Mouse (Mus musculus): ENCODE measurements at regions not wholly inside any gene's neighbourhood (a gene's known extent, or its start where the extent isn't known, plus 50 kb on each side); places are given as distances from the start of the nearest gene placed in this dataset.

DNA sequence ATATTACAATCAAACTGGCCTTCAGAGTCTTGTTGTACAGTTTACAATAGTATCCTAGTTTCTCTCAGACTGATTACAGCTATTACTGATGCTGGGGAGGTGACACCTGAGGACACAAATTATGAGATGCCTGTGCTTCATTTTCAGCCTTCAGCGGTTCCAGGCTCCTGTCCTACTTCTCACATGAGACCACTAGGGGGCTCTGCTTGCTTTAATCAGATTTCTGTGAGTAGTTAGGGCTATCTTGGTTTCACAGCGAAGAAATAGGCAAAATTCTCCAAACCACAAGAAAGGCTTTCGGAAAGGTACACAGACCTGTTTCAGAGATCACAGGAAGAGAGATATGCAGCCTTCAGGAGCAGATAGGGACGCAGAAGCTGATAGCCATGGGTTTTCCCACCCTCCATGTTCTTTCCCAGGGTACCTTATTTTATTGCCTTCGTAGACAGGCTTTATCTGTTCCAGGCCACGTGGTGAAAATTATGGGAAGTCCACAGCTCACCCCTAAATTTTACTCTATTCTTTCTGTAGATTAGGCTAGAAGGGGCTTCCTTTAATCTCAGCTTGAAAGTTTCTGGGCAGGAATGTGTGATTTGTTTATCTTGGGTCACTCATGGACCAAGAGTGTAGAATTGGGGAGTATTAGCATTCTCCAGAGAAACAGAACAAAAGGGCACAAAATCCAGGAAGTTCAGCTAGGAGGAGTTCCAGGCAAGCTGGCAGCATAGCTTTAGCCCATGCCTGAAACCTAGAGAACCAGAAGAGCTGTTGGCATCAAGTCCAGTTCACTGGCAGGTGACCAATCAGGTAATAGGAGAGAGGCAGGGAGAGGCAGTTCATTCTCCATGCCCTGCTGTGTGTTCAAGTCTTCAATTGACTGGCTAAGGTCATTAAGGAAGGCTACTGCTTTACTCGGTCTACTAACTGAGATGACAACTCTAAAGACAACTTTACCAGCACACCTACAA lies 141.9 kb upstream of the Ghitm start:
- DNase-seq (ENCODE audit: low spot score), result peak; percentile 69
- H3K4me1 ChIP-seq (ENCODE audit: control insufficient read depth, insufficient read depth, low read length), result no peaks in the 10 kb centered on the region
- ATAC-seq, result peak; percentile 66
- 64% methylated on average over 7 of the region's 7 CpGs for WGBS
- H3K36me3 ChIP-seq (ENCODE audit: control insufficient read depth, insufficient read depth, low read length), result no peaks in the 10 kb centered on the region
- H3K4me3 ChIP-seq (ENCODE audit: low read depth, low read length), result no peak overlapping the region
- no peak overlapping the region for H3K4me2 ChIP-seq (ENCODE audit: low read length)
- no peaks in the 10 kb centered on the region for H3K27me3 ChIP-seq (replicated peaks; ENCODE audit: control insufficient read depth, insufficient read depth, low read length)
- H3K9ac ChIP-seq (ENCODE audit: low read length), result no peak overlapping the region
- no peak overlapping the region for H3K27ac ChIP-seq (ENCODE audit: low read depth, low read length)
- H3K9me3 ChIP-seq (replicated peaks; ENCODE audit: control insufficient read depth, low read length), result no peaks in the 10 kb centered on the region

DNA sequence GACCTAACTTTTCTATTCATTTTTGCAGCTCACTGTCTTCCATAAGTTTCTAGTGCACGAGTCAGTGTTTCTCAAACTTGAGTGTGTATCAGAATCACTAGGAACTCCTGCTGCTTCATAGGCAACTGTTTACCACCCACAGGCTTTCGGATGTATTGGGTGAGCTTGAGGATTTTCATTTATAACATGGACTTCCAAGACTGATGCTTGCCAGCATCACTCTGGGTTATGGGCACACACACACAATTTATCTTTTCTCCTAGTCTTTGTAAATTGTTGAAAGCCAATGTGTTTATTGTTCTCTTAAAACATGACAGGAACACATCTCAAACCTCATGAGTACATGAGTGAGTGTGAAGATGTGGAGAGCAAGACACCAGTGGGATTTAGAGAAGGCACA lies 137.0 kb upstream of the Ghitm start:
- H3K4me1 ChIP-seq (ENCODE audit: control insufficient read depth, insufficient read depth, low read length), result 0 out of 2 replicates have a peak, but pooled peaks cover 5% of the 10 kb centered on the region
- H3K27me3 ChIP-seq (replicated peaks; ENCODE audit: control insufficient read depth, insufficient read depth, low read length), result no peaks in the 10 kb centered on the region
- no peak overlapping the region for H3K4me2 ChIP-seq (ENCODE audit: low read length)
- no peaks in the 10 kb centered on the region for H3K9me3 ChIP-seq (replicated peaks; ENCODE audit: control insufficient read depth, low read length)
- no peak overlapping the region for H3K4me3 ChIP-seq (ENCODE audit: low read depth, low read length)
- ATAC-seq (no peak), DNase-seq (ENCODE audit: low spot score) (no peak)
- WGBS, result 70% methylated on average over 2 of the region's 2 CpGs
- no peak overlapping the region for H3K9ac ChIP-seq (ENCODE audit: low read length)
- H3K27ac ChIP-seq (ENCODE audit: low read depth, low read length), result no peak overlapping the region
- no peaks in the 10 kb centered on the region for H3K36me3 ChIP-seq (ENCODE audit: control insufficient read depth, insufficient read depth, low read length)

DNA sequence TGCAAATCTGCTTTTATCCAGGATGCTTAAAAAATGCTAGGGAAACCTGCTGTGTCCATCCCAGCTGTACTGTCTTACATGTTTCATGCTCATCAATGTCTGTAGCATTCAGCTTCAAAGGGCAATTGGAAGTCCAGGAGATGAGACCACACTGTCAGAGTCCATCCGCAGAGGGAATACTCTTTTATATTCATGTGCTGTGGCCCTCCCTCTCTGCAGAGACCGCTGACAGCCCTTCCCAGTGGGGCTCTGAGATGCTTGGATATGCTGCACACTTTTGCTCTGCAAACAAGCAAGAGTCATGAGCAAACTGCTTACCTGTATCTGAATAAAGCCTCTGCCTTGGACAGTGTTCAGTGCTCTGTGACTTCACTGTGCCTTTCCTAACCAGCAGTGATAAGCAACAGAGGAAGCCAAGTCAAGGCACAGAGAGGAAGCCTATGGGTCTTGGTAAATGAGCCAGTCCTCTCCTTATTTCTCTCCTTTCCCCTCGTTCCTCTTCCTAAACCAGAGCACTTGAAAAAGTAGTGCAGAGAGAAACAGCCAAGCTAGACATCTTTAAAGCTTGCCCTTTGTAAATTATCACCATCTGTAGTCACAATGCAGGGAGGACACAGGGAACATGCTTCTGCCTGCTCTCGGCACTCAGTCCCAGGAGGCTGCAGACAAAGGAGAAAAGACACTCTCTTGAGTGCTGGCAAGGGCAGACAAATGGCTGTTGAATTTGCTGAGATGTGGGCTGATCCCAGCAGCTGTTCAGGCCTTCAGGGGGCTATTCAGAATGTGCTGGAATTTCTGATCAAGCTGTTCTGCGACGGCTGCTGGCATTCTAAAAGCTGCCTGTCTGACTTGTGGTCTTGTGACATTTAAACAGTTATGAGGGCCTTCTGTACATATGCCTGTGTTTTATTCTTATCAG lies 136.2 kb upstream of the Ghitm start:
- no peak overlapping the region for H3K4me3 ChIP-seq (ENCODE audit: low read depth, low read length)
- no peaks in the 10 kb centered on the region for H3K9me3 ChIP-seq (replicated peaks; ENCODE audit: control insufficient read depth, low read length)
- H3K4me1 ChIP-seq (ENCODE audit: control insufficient read depth, insufficient read depth, low read length), result 0 out of 2 replicates have a peak, but pooled peaks cover 5% of the 10 kb centered on the region
- H3K27me3 ChIP-seq (replicated peaks; ENCODE audit: control insufficient read depth, insufficient read depth, low read length), result no peaks in the 10 kb centered on the region
- no peak overlapping the region for H3K4me2 ChIP-seq (ENCODE audit: low read length)
- H3K9ac ChIP-seq (ENCODE audit: low read length), result no peak overlapping the region
- H3K27ac ChIP-seq (ENCODE audit: low read depth, low read length), result no peak overlapping the region
- ATAC-seq (peak; percentile 69; the same call in 1 of the 2 replicates), DNase-seq (ENCODE audit: low spot score) (peak; percentile 49)
- 22% methylated on average over 6 of the region's 6 CpGs for WGBS
- H3K36me3 ChIP-seq (ENCODE audit: control insufficient read depth, insufficient read depth, low read length), result no peaks in the 10 kb centered on the region

DNA sequence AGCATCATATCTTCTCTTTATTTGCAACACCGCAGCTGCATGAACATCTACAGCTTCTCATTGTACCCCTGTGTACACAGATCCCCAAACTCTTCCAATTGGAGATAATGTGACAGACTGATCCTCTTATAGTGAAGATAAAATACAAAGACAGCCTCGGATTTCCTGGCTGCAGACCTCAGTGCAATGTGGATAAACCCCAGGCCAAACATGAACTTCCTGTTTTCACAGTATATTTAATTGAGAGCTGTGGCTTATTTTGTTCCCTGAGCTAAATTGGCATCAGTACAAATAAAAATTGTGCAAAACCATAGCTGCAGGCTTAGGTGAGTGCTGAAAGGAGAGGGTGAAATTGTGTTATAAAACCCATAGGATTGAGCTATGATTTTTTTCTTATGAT lies 134.8 kb upstream of the Ghitm start:
- H3K4me3 ChIP-seq (ENCODE audit: low read depth, low read length), result no peak overlapping the region
- H3K4me1 ChIP-seq (ENCODE audit: control insufficient read depth, insufficient read depth, low read length), result 0 out of 2 replicates have a peak, but pooled peaks cover 5% of the 10 kb centered on the region
- no peaks in the 10 kb centered on the region for H3K9me3 ChIP-seq (replicated peaks; ENCODE audit: control insufficient read depth, low read length)
- H3K36me3 ChIP-seq (ENCODE audit: control insufficient read depth, insufficient read depth, low read length), result no peaks in the 10 kb centered on the region
- no peak overlapping the region for H3K4me2 ChIP-seq (ENCODE audit: low read length)
- WGBS, result 61% methylated on average over 2 of the region's 2 CpGs
- DNase-seq (ENCODE audit: low spot score) (no peak), ATAC-seq (no peak)
- no peak overlapping the region for H3K9ac ChIP-seq (ENCODE audit: low read length)
- no peak overlapping the region for H3K27ac ChIP-seq (ENCODE audit: low read depth, low read length)
- H3K27me3 ChIP-seq (replicated peaks; ENCODE audit: control insufficient read depth, insufficient read depth, low read length), result no peaks in the 10 kb centered on the region

GRCm38 (mm10) chr14:37238632-37239032 lies 103.6 kb upstream of the Ghitm start:
- peak; percentile 92 for DNase-seq (ENCODE audit: low spot score)
- Histone ChIP-seq H3K27ac (ENCODE audit: low read depth, low read length) (no peak overlapping the region), H3K27me3 (replicated peaks; ENCODE audit: control insufficient read depth, insufficient read depth, low read length) (no peaks in the 10 kb centered on the region), H3K9me3 (replicated peaks; ENCODE audit: control insufficient read depth, low read length) (no peaks in the 10 kb centered on the region), H3K4me3 (ENCODE audit: low read depth, low read length) (no peak overlapping the region), H3K9ac (ENCODE audit: low read length) (no peak overlapping the region), H3K36me3 (ENCODE audit: control insufficient read depth, insufficient read depth, low read length) (no peaks in the 10 kb centered on the region), H3K4me1 (ENCODE audit: control insufficient read depth, insufficient read depth, low read length) (no peaks in the 10 kb centered on the region), H3K4me2 (ENCODE audit: low read length) (no peak overlapping the region)
- WGBS, result 31% methylated on average over 4 of the region's 4 CpGs
- peak; percentile 97 for ATAC-seq

GRCm38 (mm10) chr14:37237191-37237590 lies 102.1 kb upstream of the Ghitm start:
- H3K9ac ChIP-seq (ENCODE audit: low read length), result no peak overlapping the region
- DNase-seq (ENCODE audit: low spot score), result no peak
- H3K36me3 ChIP-seq (ENCODE audit: control insufficient read depth, insufficient read depth, low read length), result no peaks in the 10 kb centered on the region
- H3K27me3 ChIP-seq (replicated peaks; ENCODE audit: control insufficient read depth, insufficient read depth, low read length), result no peaks in the 10 kb centered on the region
- no peak overlapping the region for H3K4me2 ChIP-seq (ENCODE audit: low read length)
- H3K4me3 ChIP-seq (ENCODE audit: low read depth, low read length), result no peak overlapping the region
- H3K4me1 ChIP-seq (ENCODE audit: control insufficient read depth, insufficient read depth, low read length), result no peaks in the 10 kb centered on the region
- H3K27ac ChIP-seq (ENCODE audit: low read depth, low read length), result no peak overlapping the region
- no peak for ATAC-seq
- 90% methylated on average over 5 of the region's 5 CpGs for WGBS
- no peaks in the 10 kb centered on the region for H3K9me3 ChIP-seq (replicated peaks; ENCODE audit: control insufficient read depth, low read length)

DNA sequence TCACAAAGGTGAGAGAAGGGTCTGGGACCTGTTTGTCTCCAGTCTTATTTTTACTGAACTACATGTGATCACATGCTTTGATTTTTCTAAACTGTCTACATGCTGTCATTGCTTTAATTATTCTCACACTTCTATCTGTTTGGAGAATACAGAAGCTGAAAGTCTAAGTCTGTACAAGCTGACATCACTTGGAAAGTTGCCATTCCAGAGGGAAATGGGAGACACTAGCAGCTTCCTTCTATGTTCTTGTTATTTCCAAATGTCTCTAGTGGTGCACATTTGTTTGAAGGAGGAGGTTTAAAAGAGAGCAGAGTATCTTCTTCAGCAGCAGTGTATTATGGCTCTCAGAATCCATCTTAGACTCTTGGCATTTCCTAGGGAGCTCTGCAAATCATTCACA lies 73.2 kb upstream of the Ghitm start:
- DNase-seq (ENCODE audit: low spot score) (peak; percentile 6), ATAC-seq (no peak)
- Histone ChIP-seq H3K27ac (ENCODE audit: low read depth, low read length) (no peak overlapping the region), H3K27me3 (replicated peaks; ENCODE audit: control insufficient read depth, insufficient read depth, low read length) (no peaks in the 10 kb centered on the region), H3K9ac (ENCODE audit: low read length) (no peak overlapping the region), H3K4me3 (ENCODE audit: low read depth, low read length) (no peak overlapping the region), H3K36me3 (ENCODE audit: control insufficient read depth, insufficient read depth, low read length) (no peaks in the 10 kb centered on the region), H3K9me3 (replicated peaks; ENCODE audit: control insufficient read depth, low read length) (no peaks in the 10 kb centered on the region), H3K4me1 (ENCODE audit: control insufficient read depth, insufficient read depth, low read length) (no peaks in the 10 kb centered on the region), H3K4me2 (ENCODE audit: low read length) (no peak overlapping the region)

DNA sequence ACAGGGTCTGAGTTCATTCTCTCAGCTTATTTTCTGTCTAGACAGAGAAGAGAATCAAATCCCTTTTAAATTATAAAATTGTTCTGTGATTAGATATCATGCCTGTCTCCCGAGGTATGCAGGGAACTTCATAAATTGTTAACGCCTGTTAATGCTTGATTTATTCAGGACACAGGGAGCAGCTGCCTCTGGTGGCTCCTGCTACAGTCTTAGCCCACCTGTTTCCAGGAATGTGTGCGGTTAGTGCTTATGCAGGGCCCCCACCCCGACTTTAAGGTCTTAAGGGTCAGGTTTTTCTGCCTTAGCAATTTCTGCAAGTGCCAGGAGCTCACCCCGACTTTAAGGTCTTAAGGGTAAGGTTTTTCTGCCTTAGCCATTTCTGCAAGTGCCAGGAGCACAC lies 54.7 kb upstream of the Ghitm start:
- 78% methylated on average over 5 of the region's 5 CpGs for WGBS
- H3K4me1 ChIP-seq (ENCODE audit: control insufficient read depth, insufficient read depth, low read length), result no peaks in the 10 kb centered on the region
- H3K4me2 ChIP-seq (ENCODE audit: low read length), result no peak overlapping the region
- DNase-seq (ENCODE audit: low spot score), result no peak
- ATAC-seq, result no peak
- H3K27me3 ChIP-seq (replicated peaks; ENCODE audit: control insufficient read depth, insufficient read depth, low read length), result no peaks in the 10 kb centered on the region
- no peak overlapping the region for H3K27ac ChIP-seq (ENCODE audit: low read depth, low read length)
- no peak overlapping the region for H3K4me3 ChIP-seq (ENCODE audit: low read depth, low read length)
- no peak overlapping the region for H3K9ac ChIP-seq (ENCODE audit: low read length)
- no peaks in the 10 kb centered on the region for H3K36me3 ChIP-seq (ENCODE audit: control insufficient read depth, insufficient read depth, low read length)
- H3K9me3 ChIP-seq (replicated peaks; ENCODE audit: control insufficient read depth, low read length), result no peaks in the 10 kb centered on the region
